Mouse (Mus musculus): ENCODE measurements around the gene Map1lc3a. TPM values are rescaled to one million over a fixed set of nuclear protein-coding genes. Genes with fewer than 3 reads are reported as not detected.

Gene Map1lc3a
- polyA plus RNA-seq (2015; fragmentation: Nextera tagmentation; extraction: Ambion mirVana), result 179 and 183 TPM in 2 replicates

- Histone ChIP-seq H3K4me2 (peak within 1 kb of the TSS; percentile 77), H3K4me1 (peaks cover 8% of the 10 kb centered on the region; the same call in 1 of the 2 replicates), H3K36me3 (no peaks in the 10 kb centered on the region; the same call in 1 of the 2 replicates), H3K9me3 (no peaks in the 10 kb centered on the region), H3K27me3 (replicated peaks) (no peaks in the 10 kb centered on the region), H3K4me3 (replicated peaks) (peak within 1 kb of the TSS; percentile 99), H3K9ac (peak within 1 kb of the TSS; percentile 85), H3K27ac (peak within 1 kb of the TSS; percentile 90)
- peak; percentile 88 for ATAC-seq (ENCODE audit: insufficient read depth, low FRiP score, low read depth)
- WGBS, result under 1% methylated on average over 47 of the region's 47 CpGs
Measured at GRCm38 (mm10) chr2:155276195-155276594, at the start of gene Map1lc3a. Gene Map1lc3a, plus strand, starts transcription at chr2:155276297.

- H3K4me2 ChIP-seq, result peak overlapping the region; percentile 73
- H3K4me3 ChIP-seq (replicated peaks), result peak overlapping the region; percentile 91
- H3K9me3 ChIP-seq, result no peaks in the 10 kb centered on the region
- no peaks in the 10 kb centered on the region for H3K36me3 ChIP-seq
- H3K4me1 ChIP-seq, result peaks cover 12% of the 10 kb centered on the region
- peak overlapping the region; percentile 89 for H3K27ac ChIP-seq
- H3K9ac ChIP-seq, result peak overlapping the region; percentile 91; the same call in 1 of the 2 replicates
- peak; percentile 83 for ATAC-seq (ENCODE audit: insufficient read depth, low FRiP score, low read depth)
- no peaks in the 10 kb centered on the region for H3K27me3 ChIP-seq (replicated peaks)
- WGBS, result 5% methylated on average over 13 of the region's 13 CpGs
Measured at GRCm38 (mm10) chr2:155235746-155236361, 40.2 kb upstream of the Map1lc3a start.

GRCm38 (mm10) chr2:155236362-155236992 is 39.6 kb upstream of the Map1lc3a start, which contains the start of gene Dynlrb1:
Gene Dynlrb1, plus strand, starts transcription at chr2:155236533.
- Histone ChIP-seq H3K9me3 (no peaks in the 10 kb centered on the region), H3K27ac (peak within 1 kb of the TSS; percentile 89), H3K27me3 (replicated peaks) (no peaks in the 10 kb centered on the region), H3K4me2 (peak within 1 kb of the TSS; percentile 73), H3K4me3 (replicated peaks) (peak within 1 kb of the TSS; percentile 91), H3K4me1 (peaks cover 12% of the 10 kb centered on the region), H3K9ac (peak within 1 kb of the TSS; percentile 91), H3K36me3 (no peaks in the 10 kb centered on the region)
- under 1% methylated on average over 50 of the region's 50 CpGs for WGBS
- peak; percentile 99 for ATAC-seq (ENCODE audit: insufficient read depth, low FRiP score, low read depth)

GRCm38 (mm10) chr2:155237276-155237675 is 38.8 kb upstream of the Map1lc3a start:
- H3K9me3 ChIP-seq, result no peaks in the 10 kb centered on the region
- 13% methylated on average over 4 of the region's 4 CpGs for WGBS
- ATAC-seq (ENCODE audit: insufficient read depth, low FRiP score, low read depth), result no peak
- no peaks in the 10 kb centered on the region for H3K36me3 ChIP-seq
- H3K27me3 ChIP-seq (replicated peaks), result no peaks in the 10 kb centered on the region
- H3K4me1 ChIP-seq, result peaks cover 12% of the 10 kb centered on the region
- peak overlapping the region; percentile 91 for H3K4me3 ChIP-seq (replicated peaks)
- peak overlapping the region; percentile 89 for H3K27ac ChIP-seq
- peak overlapping the region; percentile 68 for H3K4me2 ChIP-seq
- H3K9ac ChIP-seq, result peak overlapping the region; percentile 91; the same call in 1 of the 2 replicates

GRCm38 (mm10) chr2:155240915-155241314 is 35.2 kb upstream of the Map1lc3a start:
- H3K27ac ChIP-seq, result no peak overlapping the region
- peaks cover 20% of the 10 kb centered on the region for H3K36me3 ChIP-seq
- no peaks in the 10 kb centered on the region for H3K9me3 ChIP-seq
- H3K4me1 ChIP-seq, result peaks cover 9% of the 10 kb centered on the region
- H3K4me2 ChIP-seq, result no peak overlapping the region
- no peak overlapping the region for H3K9ac ChIP-seq
- no peak for ATAC-seq (ENCODE audit: insufficient read depth, low FRiP score, low read depth)
- 68% methylated on average over 4 of the region's 4 CpGs for WGBS
- H3K4me3 ChIP-seq (replicated peaks), result no peak overlapping the region
- H3K27me3 ChIP-seq (replicated peaks), result no peaks in the 10 kb centered on the region

- H3K4me3 ChIP-seq (replicated peaks), result no peak overlapping the region
- peaks cover 34% of the 10 kb centered on the region for H3K36me3 ChIP-seq
- H3K27ac ChIP-seq, result no peak overlapping the region
- 85% methylated on average over 7 of the region's 7 CpGs for WGBS
- no peak overlapping the region for H3K4me2 ChIP-seq
- H3K4me1 ChIP-seq, result peaks cover 7% of the 10 kb centered on the region
- no peak for ATAC-seq (ENCODE audit: insufficient read depth, low FRiP score, low read depth)
- no peaks in the 10 kb centered on the region for H3K27me3 ChIP-seq (replicated peaks)
- no peaks in the 10 kb centered on the region for H3K9me3 ChIP-seq
- H3K9ac ChIP-seq, result no peak overlapping the region
Measured at GRCm38 (mm10) chr2:155242296-155242855, 33.7 kb upstream of the Map1lc3a start.

- ATAC-seq (ENCODE audit: insufficient read depth, low FRiP score, low read depth), result no peak
- H3K36me3 ChIP-seq, result peaks cover 70% of the 10 kb centered on the region
- H3K4me2 ChIP-seq, result no peak overlapping the region
- H3K27me3 ChIP-seq (replicated peaks), result no peaks in the 10 kb centered on the region
- H3K9me3 ChIP-seq, result no peaks in the 10 kb centered on the region
- H3K9ac ChIP-seq, result no peak overlapping the region
- H3K4me1 ChIP-seq, result no peaks in the 10 kb centered on the region
- no peak overlapping the region for H3K27ac ChIP-seq
- WGBS, result 89% methylated on average over 4 of the region's 4 CpGs
- no peak overlapping the region for H3K4me3 ChIP-seq (replicated peaks)
Measured at GRCm38 (mm10) chr2:155246231-155246630, 29.9 kb upstream of the Map1lc3a start.

GRCm38 (mm10) chr2:155248206-155248605 is 27.9 kb upstream of the Map1lc3a start:
- no peak overlapping the region for H3K4me2 ChIP-seq
- H3K9ac ChIP-seq, result no peak overlapping the region
- H3K27ac ChIP-seq, result no peak overlapping the region
- no peak for ATAC-seq (ENCODE audit: insufficient read depth, low FRiP score, low read depth)
- no peaks in the 10 kb centered on the region for H3K27me3 ChIP-seq (replicated peaks)
- H3K36me3 ChIP-seq, result peaks cover 71% of the 10 kb centered on the region
- no peaks in the 10 kb centered on the region for H3K9me3 ChIP-seq
- no peak overlapping the region for H3K4me3 ChIP-seq (replicated peaks)
- no peaks in the 10 kb centered on the region for H3K4me1 ChIP-seq
- 78% methylated on average over 1 of the region's 1 CpGs for WGBS

- ATAC-seq (ENCODE audit: insufficient read depth, low FRiP score, low read depth), result no peak
- Histone ChIP-seq H3K36me3 (peaks cover 67% of the 10 kb centered on the region), H3K27ac (no peak overlapping the region), H3K4me2 (no peak overlapping the region), H3K27me3 (replicated peaks) (no peaks in the 10 kb centered on the region), H3K4me1 (no peaks in the 10 kb centered on the region), H3K9ac (no peak overlapping the region), H3K4me3 (replicated peaks) (no peak overlapping the region), H3K9me3 (no peaks in the 10 kb centered on the region)
- 76% methylated on average over 2 of the region's 2 CpGs for WGBS
Measured at GRCm38 (mm10) chr2:155248718-155249117, 27.4 kb upstream of the Map1lc3a start.

- no peak overlapping the region for H3K9ac ChIP-seq
- H3K27ac ChIP-seq, result no peak overlapping the region
- ATAC-seq (ENCODE audit: insufficient read depth, low FRiP score, low read depth), result no peak
- no peak overlapping the region for H3K4me2 ChIP-seq
- H3K27me3 ChIP-seq (replicated peaks), result no peaks in the 10 kb centered on the region
- no peaks in the 10 kb centered on the region for H3K4me1 ChIP-seq
- H3K36me3 ChIP-seq, result peaks cover 60% of the 10 kb centered on the region
- H3K9me3 ChIP-seq, result no peaks in the 10 kb centered on the region
- WGBS, result 90% methylated on average over 5 of the region's 5 CpGs
- H3K4me3 ChIP-seq (replicated peaks), result no peak overlapping the region
Measured at GRCm38 (mm10) chr2:155249588-155249987, 26.5 kb upstream of the Map1lc3a start.

GRCm38 (mm10) chr2:155265526-155265925 is 10.6 kb upstream of the Map1lc3a start:
- no peak for ATAC-seq (ENCODE audit: insufficient read depth, low FRiP score, low read depth)
- H3K27ac ChIP-seq, result no peak overlapping the region
- no peaks in the 10 kb centered on the region for H3K4me1 ChIP-seq
- no peaks in the 10 kb centered on the region for H3K27me3 ChIP-seq (replicated peaks)
- no peaks in the 10 kb centered on the region for H3K9me3 ChIP-seq
- H3K4me3 ChIP-seq (replicated peaks), result no peak overlapping the region
- H3K36me3 ChIP-seq, result no peaks in the 10 kb centered on the region
- H3K9ac ChIP-seq, result no peak overlapping the region
- no peak overlapping the region for H3K4me2 ChIP-seq
- WGBS, result 90% methylated on average over 6 of the region's 6 CpGs

- H3K9me3 ChIP-seq, result no peaks in the 10 kb centered on the region
- no peak overlapping the region for H3K9ac ChIP-seq
- H3K27ac ChIP-seq, result no peak overlapping the region
- no peaks in the 10 kb centered on the region for H3K36me3 ChIP-seq
- 84% methylated on average over 5 of the region's 5 CpGs for WGBS
- no peaks in the 10 kb centered on the region for H3K27me3 ChIP-seq (replicated peaks)
- ATAC-seq (ENCODE audit: insufficient read depth, low FRiP score, low read depth), result no peak
- no peak overlapping the region for H3K4me2 ChIP-seq
- no peak overlapping the region for H3K4me3 ChIP-seq (replicated peaks)
- no peaks in the 10 kb centered on the region for H3K4me1 ChIP-seq
Measured at GRCm38 (mm10) chr2:155266896-155267295, 9.2 kb upstream of the Map1lc3a start.
